Mouse (Mus musculus) kidney, adult 9 months (tissue): ENCODE data around the gene Ermard.

Experiments used
- DNase-seq: peaks from one replicate; pipeline ENCODE4 v3.0.0; 2022

Gene Ermard

DNA sequence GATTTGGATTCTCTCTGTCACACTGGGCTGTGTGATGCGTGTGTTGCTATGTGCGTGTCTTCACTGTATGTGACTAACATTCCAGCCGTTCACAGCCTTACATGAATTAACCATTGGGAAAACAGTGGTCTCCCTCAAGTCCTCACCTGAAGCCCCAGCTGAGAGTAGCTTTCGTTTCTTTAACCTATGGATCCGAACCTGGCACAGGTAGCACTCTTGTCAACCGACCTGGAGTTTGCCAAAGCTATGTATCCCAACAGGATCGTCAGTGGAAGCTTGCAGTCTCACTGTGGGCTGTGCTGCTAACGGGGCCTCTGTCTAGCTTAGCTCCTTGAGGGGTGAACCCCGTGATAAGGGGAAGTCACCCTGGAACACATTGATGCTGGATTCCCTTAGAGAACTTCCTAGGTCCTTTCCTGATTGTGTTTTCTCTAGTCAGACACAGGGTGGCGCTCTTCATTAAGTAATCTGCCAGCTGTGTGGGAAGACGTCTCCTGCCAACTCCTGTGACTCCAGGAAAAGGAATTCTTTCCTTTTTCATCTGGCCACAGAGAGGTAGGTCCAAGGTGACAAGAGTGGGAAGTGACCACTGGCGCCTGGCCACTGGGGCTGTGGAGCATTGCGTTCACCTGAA, 24.5 kb downstream of the Ermard start:
- DNase-seq = peak; percentile 71

DNA sequence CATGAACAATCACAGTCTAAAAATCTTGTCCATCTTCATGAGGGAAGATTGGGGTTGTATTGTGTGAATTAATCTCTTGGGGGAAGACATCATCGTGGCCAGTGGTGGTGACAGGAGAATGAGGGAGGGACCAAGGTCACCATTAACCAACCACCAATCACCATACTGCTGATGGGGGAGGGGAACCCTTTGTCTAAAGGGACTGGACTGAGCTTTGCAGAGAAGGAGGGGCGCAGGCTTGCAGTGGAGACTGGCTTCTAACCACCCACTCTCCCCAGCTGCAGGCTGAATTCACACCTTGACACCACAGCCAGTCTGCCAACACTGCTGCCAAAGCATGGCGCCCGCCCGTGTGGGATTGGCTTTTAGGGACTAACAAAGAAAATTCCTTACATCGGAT, 25.1 kb downstream of the Ermard start:
- no peak for DNase-seq

DNA sequence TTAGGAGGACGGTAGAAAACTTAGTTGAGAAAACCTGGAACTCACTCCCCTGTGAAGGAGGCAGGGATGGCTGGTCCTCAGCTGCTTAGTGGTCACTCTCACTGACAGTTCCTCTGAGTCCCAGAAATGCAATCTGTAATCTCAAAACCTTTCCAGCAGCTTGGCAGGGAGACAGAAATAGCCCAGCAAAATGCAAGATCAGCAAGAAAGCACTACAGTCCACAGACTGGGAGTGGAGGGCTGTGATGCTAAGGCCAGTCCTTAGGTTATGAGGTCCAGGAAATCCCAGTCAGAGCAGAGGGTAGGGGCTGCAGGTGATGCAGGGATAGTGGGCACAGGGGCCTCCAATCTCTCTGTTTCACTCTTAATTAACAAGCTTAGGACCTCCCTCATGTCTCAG, 25.9 kb downstream of the Ermard start:
- peak; percentile 46 for DNase-seq

GRCm38 (mm10) chr17:15068040-15068792, 27.2 kb downstream of the Ermard start:
- peak; percentile 72 for DNase-seq

- DNase-seq = peak; percentile 34
Measured at GRCm38 (mm10) chr17:15069124-15069523, 28.1 kb downstream of the Ermard start.

GRCm38 (mm10) chr17:15072211-15072610, 31.2 kb downstream of the Ermard start:
- DNase-seq = no peak

DNA sequence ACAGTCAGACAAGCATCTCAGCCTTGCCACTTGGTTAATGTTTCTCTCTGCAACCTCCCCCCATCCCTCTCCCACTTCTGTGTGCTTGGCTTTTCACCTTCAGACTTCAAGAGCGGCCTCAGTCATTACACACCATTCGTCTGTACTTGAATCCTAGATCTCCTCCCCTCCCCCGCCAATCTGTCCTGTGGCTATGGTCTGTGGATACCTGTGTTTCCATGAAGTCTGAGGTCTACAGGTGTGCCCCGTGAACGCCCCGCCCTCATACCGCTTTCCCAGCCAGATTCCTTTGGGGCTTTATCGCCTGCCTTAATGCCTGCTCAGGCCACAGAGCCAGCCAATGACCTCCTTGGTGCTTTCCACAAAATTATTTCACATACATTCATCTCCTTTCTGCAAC, 34.0 kb downstream of the Ermard start:
- peak; percentile 53 for DNase-seq

DNA sequence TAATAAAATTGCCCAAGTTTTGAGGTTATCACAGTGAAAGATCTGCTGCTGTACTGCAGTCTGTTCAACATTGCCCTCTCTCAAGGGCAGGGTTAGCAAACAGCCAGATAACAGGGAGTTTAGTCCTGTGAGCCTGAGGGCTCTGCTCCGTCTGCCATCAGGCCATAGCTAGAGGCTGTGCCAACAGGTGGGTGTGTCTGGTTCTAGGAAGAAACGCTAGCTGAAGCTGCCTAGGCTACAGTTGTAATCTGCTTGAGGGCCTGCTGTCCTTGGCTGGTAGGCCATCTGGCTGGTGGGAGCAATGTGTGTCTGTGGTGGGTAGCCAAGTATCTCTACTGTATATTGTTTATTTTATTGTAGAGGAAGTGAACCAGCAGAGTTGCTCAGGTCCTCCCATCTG, 36.5 kb downstream of the Ermard start:
- no peak for DNase-seq

- no peak for DNase-seq
Measured at GRCm38 (mm10) chr17:15084226-15084848, 43.3 kb downstream of the Ermard start.

DNA sequence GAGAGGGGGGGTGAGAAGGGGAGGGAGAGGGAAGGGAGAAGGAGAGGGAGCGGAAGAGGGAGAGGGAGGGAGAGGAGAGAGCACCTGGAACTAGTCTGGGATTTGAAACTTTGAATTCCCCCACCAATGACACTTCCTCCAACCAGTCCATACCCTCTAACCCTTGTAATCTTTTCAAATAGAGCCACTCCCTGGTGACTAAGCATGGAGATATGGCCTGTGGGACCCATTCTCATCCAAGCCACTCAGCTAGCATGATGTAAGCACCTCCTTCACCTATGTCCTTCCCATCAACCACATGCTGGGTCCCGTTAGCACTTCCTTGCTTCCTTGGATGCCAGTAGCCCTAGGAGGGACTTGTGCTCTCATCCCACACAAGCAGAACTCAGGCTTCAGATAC, 44.0 kb downstream of the Ermard start:
- no peak for DNase-seq

- DNase-seq = no peak
Measured at GRCm38 (mm10) chr17:15088166-15088565, 47.2 kb downstream of the Ermard start.

- DNase-seq = no peak
Measured at GRCm38 (mm10) chr17:15088591-15089001, 47.6 kb downstream of the Ermard start.

- DNase-seq = no peak
Measured at GRCm38 (mm10) chr17:15091739-15092138, 50.7 kb downstream of the Ermard start.

DNA sequence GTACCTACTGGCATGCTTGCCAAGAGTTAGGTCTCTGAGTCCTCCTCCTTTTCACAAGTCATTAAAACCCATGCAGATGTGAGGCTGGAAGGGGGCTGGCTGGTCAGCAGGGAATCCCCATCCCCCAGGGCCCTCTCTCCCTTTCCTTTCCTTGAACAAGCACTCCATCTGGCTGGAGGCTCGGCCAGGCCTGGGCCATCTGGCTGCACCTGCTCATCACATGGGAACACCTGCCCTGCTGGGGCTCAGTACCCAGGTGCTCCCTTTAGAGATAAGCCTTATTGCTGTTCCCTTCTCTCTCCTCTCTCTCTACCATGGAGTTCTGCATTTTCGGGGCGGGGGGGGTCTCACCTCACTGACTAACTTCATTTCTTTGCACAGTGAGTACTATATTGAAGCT, 52.5 kb downstream of the Ermard start:
- DNase-seq = no peak

GRCm38 (mm10) chr17:15096853-15097252, 55.8 kb downstream of the Ermard start:
- DNase-seq = no peak

DNA sequence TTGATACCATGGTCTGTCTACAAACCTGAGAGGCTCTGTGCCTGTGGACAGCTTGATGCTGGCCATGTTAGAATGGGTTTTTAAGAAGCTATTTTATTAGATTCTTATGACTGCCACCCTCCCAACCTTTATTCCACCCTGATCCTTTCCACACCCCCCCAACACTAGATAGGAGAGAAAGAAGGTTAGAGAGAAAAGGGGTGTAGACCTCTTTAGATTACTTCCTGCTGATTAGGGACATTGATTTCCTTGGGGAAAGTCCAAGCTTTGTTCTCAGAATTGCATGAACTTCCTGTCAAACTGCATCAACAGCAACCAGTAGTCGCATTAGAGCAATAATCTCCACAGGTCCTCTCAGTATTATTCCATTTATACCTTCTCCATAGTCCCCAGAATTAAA, 57.7 kb downstream of the Ermard start:
- DNase-seq = no peak

DNA sequence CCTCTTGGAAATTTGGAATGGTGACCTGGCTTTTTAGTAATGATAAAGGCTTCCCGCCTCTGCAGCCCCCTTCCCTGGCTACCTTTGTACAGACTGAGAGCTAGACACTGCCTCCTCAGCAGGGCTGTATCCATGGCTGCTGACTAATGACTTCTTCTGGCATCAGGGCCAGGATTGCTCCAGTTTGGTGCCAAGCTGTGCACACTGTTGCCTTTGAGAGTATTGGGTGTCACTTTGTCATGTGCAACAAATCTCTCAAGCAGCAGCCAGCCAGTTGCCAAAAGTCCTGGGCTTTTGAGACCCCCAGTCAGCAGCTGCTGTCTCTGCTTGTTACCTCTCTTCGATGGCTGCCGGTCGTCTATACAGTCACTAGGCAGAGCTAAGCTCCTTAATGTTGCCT, 60.3 kb downstream of the Ermard start:
- DNase-seq = no peak

DNA sequence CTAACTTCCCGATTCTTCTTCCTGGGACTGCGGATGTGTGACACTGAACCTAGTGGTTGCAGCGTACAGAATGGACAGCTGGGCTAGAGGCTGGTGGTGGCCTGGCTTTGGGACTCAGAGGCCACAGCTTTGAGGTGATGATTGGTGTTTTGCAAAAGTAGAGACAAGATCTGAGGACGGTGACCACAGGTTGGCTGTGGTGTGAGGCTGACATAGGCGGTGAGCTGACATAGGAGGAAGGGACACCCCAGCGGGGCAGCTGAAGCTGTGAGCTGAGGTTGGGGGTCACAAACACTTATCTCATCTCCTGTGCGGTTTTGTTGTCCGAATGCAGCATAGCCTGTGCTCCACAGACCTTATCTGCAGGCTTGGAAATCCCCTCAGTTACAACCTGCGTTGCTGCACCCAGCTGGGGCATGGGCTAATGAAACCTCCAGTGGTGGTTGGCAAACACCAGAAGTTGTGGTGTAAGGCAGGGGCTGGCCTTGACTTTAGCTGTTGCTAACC, 66.2 kb downstream of the Ermard start:
- no peak for DNase-seq

DNA sequence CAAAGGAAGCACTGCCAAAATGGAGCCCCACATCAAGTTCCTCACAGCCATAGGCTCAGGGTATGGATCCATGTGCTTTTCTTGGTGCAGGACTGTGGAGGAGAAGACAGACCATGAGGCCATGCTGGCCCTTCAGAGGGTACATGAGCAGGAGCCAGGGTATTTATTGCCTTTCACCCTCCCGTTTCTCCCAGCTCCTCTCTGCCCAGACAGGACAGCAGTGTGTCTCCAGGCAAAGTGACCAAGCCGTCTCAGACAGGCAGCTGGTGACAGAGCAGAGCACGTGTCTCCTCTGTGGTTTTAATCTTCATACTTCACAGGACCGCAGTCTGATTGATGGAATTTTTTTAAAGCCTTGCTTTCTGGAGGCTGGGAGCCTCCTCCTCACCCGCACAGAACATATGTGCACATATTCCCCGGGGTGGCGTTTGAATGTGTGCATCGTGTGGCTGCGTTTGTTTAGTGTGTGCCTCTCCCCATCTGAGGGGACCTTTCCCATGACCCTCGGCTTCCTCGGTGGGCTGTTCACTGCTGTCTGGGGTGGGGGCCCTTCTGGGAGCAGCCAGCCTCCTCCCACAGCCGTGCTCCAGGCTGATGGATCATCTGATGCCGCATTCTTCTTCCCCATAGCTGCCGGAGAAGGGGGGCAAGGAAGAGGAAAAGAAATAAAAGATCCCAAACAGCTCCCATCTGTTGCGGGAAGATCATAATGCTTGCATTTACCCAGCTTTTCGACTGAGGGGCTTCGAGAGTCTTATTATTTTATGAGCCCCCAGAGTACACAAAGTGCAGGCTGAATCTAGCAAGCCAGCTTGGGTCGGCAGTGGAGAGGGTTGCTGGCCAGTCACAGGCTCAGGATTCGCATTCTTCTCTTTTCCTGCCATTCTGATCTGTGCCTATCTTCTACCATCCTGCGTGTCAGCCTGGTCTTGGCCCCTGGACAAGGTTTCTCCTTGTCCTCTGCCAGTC, 67.7 kb downstream of the Ermard start:
- no peak for DNase-seq

- peak; percentile 20 for DNase-seq
Measured at GRCm38 (mm10) chr17:15115550-15115949, 74.5 kb downstream of the Ermard start.

- no peak for DNase-seq
Measured at GRCm38 (mm10) chr17:15120096-15120495, 79.1 kb downstream of the Ermard start.

DNA sequence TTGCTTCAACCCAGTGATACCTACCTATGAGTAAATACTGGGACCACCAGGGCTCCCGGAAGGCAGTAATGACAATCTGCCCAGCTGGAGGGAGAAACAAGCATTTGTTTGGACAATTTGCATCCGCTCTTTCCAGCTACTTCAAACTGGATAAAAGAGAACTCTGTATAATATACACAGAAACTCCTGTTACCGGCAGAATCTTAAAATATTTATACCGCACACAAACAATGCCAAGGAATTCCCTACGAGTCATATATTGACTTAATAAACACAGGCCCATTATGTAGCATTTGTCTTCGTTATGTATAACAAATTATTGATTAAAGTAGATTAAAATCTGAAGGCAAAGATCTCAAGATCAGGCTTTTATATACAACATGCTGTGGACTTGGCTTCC, 79.6 kb downstream of the Ermard start:
- no peak for DNase-seq
